Mouse (Mus musculus) MEL (cell line): ENCODE measurements around the gene Fkbp8. TPM values are rescaled to one million over a fixed set of nuclear protein-coding genes. Genes with fewer than 3 reads are reported as not detected.

Experiments used
- DNase-seq: peaks from one replicate; pipeline ENCODE4 v3.0.0; 2011; ENCODE audit warnings: low read depth, low spot score
- H3K27ac ChIP-seq: 2 replicates; pipeline ENCODE4 v1.5.1; 2012; ENCODE audit warnings: low read depth, mild to moderate bottlenecking, control low read depth, low read length, moderate library complexity; ENCODE audit not compliant: control insufficient read depth
- H3K27me3 ChIP-seq, 2 experiments: fragments of 150-350 bp in 1 of 2; sonication (generic) in 1 of 2; 2 replicates each; pipeline ENCODE4 v1.6.1; 2012; ENCODE audit warnings: low read length in 2 of 2, mild to moderate bottlenecking in 2 of 2, improper control_type of control experiment in 1 of 2, moderate library complexity in 1 of 2; ENCODE audit not compliant: insufficient read depth in 2 of 2, control insufficient read depth in 1 of 2
- H3K36me3 ChIP-seq, 2 experiments: 2 replicates each; pipeline ENCODE4 v1.6.1; 2012 to 2014; ENCODE audit warnings: low read length in 2 of 2, improper control_type of control experiment in 1 of 2, inconsistent platforms in 1 of 2, mild to moderate bottlenecking in 1 of 2; ENCODE audit not compliant: insufficient read depth in 2 of 2, control insufficient read depth in 1 of 2
- H3K4me1 ChIP-seq, 2 experiments: fragments of 150-350 bp in 1 of 2; sonication (generic) in 1 of 2; 2 replicates each; pipeline ENCODE4 v1.6.1; 2012; ENCODE audit warnings: low read length in 2 of 2, improper control_type of control experiment in 1 of 2, mild to moderate bottlenecking in 1 of 2; ENCODE audit not compliant: insufficient read depth in 2 of 2, control insufficient read depth in 1 of 2
- H3K4me3 ChIP-seq, 2 experiments: fragments of 150-350 bp in 1 of 2; sonication (generic) in 1 of 2; 2 replicates each; pipeline ENCODE4 v1.5.1; 2012; ENCODE audit warnings: low read depth in 2 of 2, low read length in 2 of 2, mild to moderate bottlenecking in 2 of 2, moderate library complexity in 2 of 2, control low read depth in 1 of 2, improper control_type of control experiment in 1 of 2; ENCODE audit not compliant: control insufficient read depth in 1 of 2, insufficient read depth in 1 of 2
- H3K79me2 ChIP-seq: 2 replicates; pipeline ENCODE4 v1.6.1; 2012; ENCODE audit warnings: mild to moderate bottlenecking, low read length, moderate library complexity; ENCODE audit not compliant: control insufficient read depth, poor library complexity, insufficient read depth
- H3K9ac ChIP-seq: 2 replicates; pipeline ENCODE4 v1.6.1; 2012; ENCODE audit warnings: low read depth, mild to moderate bottlenecking, control low read depth, low read length, moderate library complexity; ENCODE audit not compliant: control insufficient read depth, poor library complexity, severe bottlenecking
- H3K9me3 ChIP-seq: fragments of 150-350 bp; sonication (generic); replicated peaks from 2 replicates; pipeline ENCODE4 v1.6.1; 2012; ENCODE audit warnings: mild to moderate bottlenecking, low read length, improper control_type of control experiment, moderate library complexity; ENCODE audit not compliant: insufficient read depth
- E2F4 ChIP-seq: IDR thresholded peaks from 2 replicates; pipeline ENCODE4 v1.6.1; 2011; ENCODE audit warnings: low read depth, low read length, improper control_type of control experiment, borderline replicate concordance
- EP300 ChIP-seq, 2 experiments: IDR thresholded peaks; 2 replicates each; pipeline ENCODE4 v1.6.1; 2011; ENCODE audit warnings: improper control_type of control experiment in 2 of 2, low read length in 2 of 2, low read depth in 1 of 2, mild to moderate bottlenecking in 1 of 2
- GATA1 ChIP-seq: IDR thresholded peaks from 2 replicates; pipeline ENCODE4 v1.6.1; 2011; ENCODE audit warnings: low read depth, low read length, improper control_type of control experiment
- JUND ChIP-seq: IDR thresholded peaks from 2 replicates; pipeline ENCODE4 v1.6.1; 2011; ENCODE audit warnings: low read depth, mild to moderate bottlenecking, improper control_type of control experiment, low read length
- KAT2A ChIP-seq: conservative IDR thresholded peaks from 2 replicates; pipeline ENCODE4 v1.6.1; 2012; ENCODE audit warnings: low read depth, low read length, improper control_type of control experiment, inconsistent platforms
- MAFK ChIP-seq: IDR thresholded peaks from 2 replicates; pipeline ENCODE4 v1.6.1; 2011; ENCODE audit warnings: low read depth, mild to moderate bottlenecking, low read length, improper control_type of control experiment, borderline replicate concordance
- MAX ChIP-seq: IDR thresholded peaks from 2 replicates; pipeline ENCODE4 v1.6.1; 2011; ENCODE audit warnings: low read length, improper control_type of control experiment
- MAZ ChIP-seq: IDR thresholded peaks from 2 replicates; pipeline ENCODE4 v1.6.1; 2012; ENCODE audit warnings: low read depth, mild to moderate bottlenecking, inconsistent platforms, low read length, improper control_type of control experiment
- MYB ChIP-seq: IDR thresholded peaks from 2 replicates; pipeline ENCODE4 v1.6.1; 2011; ENCODE audit warnings: mild to moderate bottlenecking, low read depth, low read length, improper control_type of control experiment
- NELFE ChIP-seq: IDR thresholded peaks from 2 replicates; pipeline ENCODE4 v1.6.1; 2011; ENCODE audit warnings: low read depth, low read length, improper control_type of control experiment
- POLR2AphosphoS2 ChIP-seq: IDR thresholded peaks from 2 replicates; pipeline ENCODE4 v1.6.1; 2011; ENCODE audit warnings: low read length, improper control_type of control experiment
- SMC3 ChIP-seq: IDR thresholded peaks from 2 replicates; pipeline ENCODE4 v1.6.1; 2011; ENCODE audit warnings: low read depth, low read length, improper control_type of control experiment
- TCF12 ChIP-seq: IDR thresholded peaks from 2 replicates; pipeline ENCODE4 v1.6.1; 2014; ENCODE audit warnings: low read depth, mild to moderate bottlenecking, inconsistent platforms, low read length, improper control_type of control experiment, moderate library complexity
- ZC3H11A ChIP-seq: IDR thresholded peaks from 2 replicates; pipeline ENCODE4 v1.6.1; 2012; ENCODE audit warnings: low read depth, mild to moderate bottlenecking, inconsistent platforms, low read length, improper control_type of control experiment
- polyA plus RNA-seq, 2 experiments: library from polyadenylated mRNA; stranded (reverse) in 1 of 2; unstranded in 1 of 2; fragments of >175 nt in 1 of 2; fragments of >200 nt in 1 of 2; gene quantifications; 2 replicates each; pipeline versions ENCODE4 v1.2.1 to v1.2.4; 2012; ENCODE audit warnings: low replicate concordance in 2 of 2, low read depth in 1 of 2; ENCODE audit not compliant: insufficient read length in 2 of 2, insufficient read depth in 1 of 2, missing spikeins in 1 of 2
- total RNA-seq: library from RNA; depleted of rRNA; stranded (reverse); fragments of 300-350 nt; gene quantifications from 2 replicates; pipeline ENCODE4 v1.2.3, GENCODE M21; 2012

Fkbp8 gene
- total and polyA plus RNA-seq, 3 experiments: 215 to 349 TPM; not detected in 1

GRCm38 (mm10) chr8:70574915-70575314 is 47.4 kb downstream of the Fkbp8 start:
- no peak overlapping the region for H3K4me3 ChIP-seq
- H3K4me1 ChIP-seq: peaks cover 3 to 8% of the 10 kb centered on the region in 2 experiments
- no peaks in the 10 kb centered on the region for H3K9me3 ChIP-seq
- TF ChIP-seq EP300 (IDR thresholded peaks at IDR 0.05; ENCODE audit: low read depth in 1 of 2, low read length in 2 of 2): no peak
- TF ChIP-seq E2F4: no peak
- TF ChIP-seq GATA1: peak; percentile 19; the same call in 1 of the 2 replicates
- TF ChIP-seq MAZ: no peak
- 0 out of 2 replicates have a peak overlapping the region, but pooled peaks have one; percentile 7 for H3K27ac ChIP-seq
- H3K79me2 ChIP-seq: no peaks in the 10 kb centered on the region; the same call in 1 of the 2 replicates
- no peaks in the 10 kb centered on the region for H3K27me3 ChIP-seq
- peak; percentile 41 for DNase-seq
- no peak overlapping the region for H3K9ac ChIP-seq
- H3K36me3 ChIP-seq: peaks cover 0 to 10% of the 10 kb centered on the region in 2 experiments; a peak in 3 of 4 replicates

GRCm38 (mm10) chr8:70577207-70577606 is 49.7 kb downstream of the Fkbp8 start:
- no peaks in the 10 kb centered on the region for H3K9me3 ChIP-seq
- H3K27ac ChIP-seq: no peak overlapping the region
- peaks cover 0 to 10% of the 10 kb centered on the region in 2 experiments; a peak in 3 of 4 replicates for H3K36me3 ChIP-seq
- no peak for DNase-seq
- H3K79me2 ChIP-seq: no peaks in the 10 kb centered on the region
- H3K27me3 ChIP-seq: no peaks in the 10 kb centered on the region
- no peak overlapping the region for H3K4me3 ChIP-seq
- TF ChIP-seq ZC3H11A: no peak
- TF ChIP-seq TCF12: no peak
- TF ChIP-seq MAZ: no peak
- TF ChIP-seq MAFK: no peak
- TF ChIP-seq JUND: no peak
- TF ChIP-seq KAT2A: no peak
- no peak for TF ChIP-seq MAX
- TF ChIP-seq, all 39 proteins: peak for 0
- H3K4me1 ChIP-seq: peaks cover 3 to 8% of the 10 kb centered on the region in 2 experiments
- H3K9ac ChIP-seq: no peak overlapping the region

- no peaks in the 10 kb centered on the region for H3K79me2 ChIP-seq
- peaks cover 2 to 11% of the 10 kb centered on the region in 2 experiments; a peak in 3 of 4 replicates for H3K36me3 ChIP-seq
- H3K27ac ChIP-seq: no peak overlapping the region
- H3K4me1 ChIP-seq: peaks cover 5 to 9% of the 10 kb centered on the region in 2 experiments; a peak in 2 of 4 replicates
- H3K9ac ChIP-seq: no peak overlapping the region
- no peak overlapping the region for H3K4me3 ChIP-seq
- DNase-seq: no peak
- no peaks in the 10 kb centered on the region for H3K27me3 ChIP-seq
- no peak for TF ChIP-seq MYB
- no peak for TF ChIP-seq MAX
- TF ChIP-seq SMC3: no peak
- TF ChIP-seq POLR2AphosphoS2: no peak
- TF ChIP-seq NELFE: no peak
- TF ChIP-seq MAFK: no peak
- H3K9me3 ChIP-seq: no peaks in the 10 kb centered on the region
Observed at GRCm38 (mm10) chr8:70583476-70584387, 56.2 kb downstream of the Fkbp8 start.
